Comparison of ENCODE assay signal across 8 mouse cellular contexts in the genomic region with DNA sequence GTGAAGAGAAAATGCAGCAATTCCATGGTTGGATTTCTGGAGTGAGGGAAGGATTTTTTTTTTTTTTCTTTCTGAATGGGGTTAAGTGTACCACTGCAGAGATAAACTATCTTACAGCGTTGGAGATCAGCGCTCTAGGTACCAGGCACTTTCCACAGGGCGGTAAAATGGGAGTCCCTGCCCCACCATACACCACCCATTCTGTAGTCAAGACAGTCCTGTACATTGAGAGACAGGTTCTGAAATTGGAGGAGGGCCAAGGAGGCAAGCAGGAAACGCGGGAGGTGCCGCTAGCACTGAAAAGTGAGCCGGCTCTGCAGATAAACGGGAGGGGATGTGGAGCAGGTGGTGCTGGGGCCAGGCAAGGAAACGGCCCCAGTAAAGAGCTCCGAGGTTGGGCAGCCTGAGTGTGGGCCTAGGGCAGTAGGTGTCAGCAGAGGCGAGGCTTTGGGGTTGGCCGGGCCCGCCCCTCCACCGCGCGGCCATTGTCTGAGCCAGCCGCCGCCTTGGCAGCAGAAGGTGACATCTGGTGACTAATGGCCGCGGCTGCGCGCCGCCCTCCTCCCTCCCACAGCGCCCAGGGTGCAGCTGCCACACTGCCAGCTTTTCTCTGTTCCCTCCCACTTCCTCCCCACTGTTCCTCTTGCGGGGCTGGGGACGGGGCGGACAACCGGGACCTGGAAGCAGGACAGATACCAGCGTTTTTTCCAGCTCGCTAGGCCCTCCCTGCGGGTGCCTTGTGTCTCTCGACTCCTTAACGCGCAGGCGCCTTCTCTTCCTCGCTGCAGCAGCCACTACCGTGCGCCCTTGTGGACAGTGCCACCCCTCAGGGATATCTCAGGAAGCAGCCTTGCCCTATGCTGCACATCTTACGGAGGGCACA.
DNase-seq lines count a peak whose midpoint lies in the region; ATAC-seq lines count a peak whose summit lies in the region.

No protein-coding gene starts in this region.

- peak overlapping the region; percentile 16 for H3K4me3 ChIP-seq in hindbrain, embryonic 15.5 days

- no peaks in the 10 kb centered on the region for H3K36me3 ChIP-seq in hindbrain, embryonic 15.5 days

- DNase-seq in T-cell, adult 2 months (ENCODE audit: low spot score): peak; percentile 52
- DNase-seq in cerebellum, postnatal 25 days: peak; percentile 94 to 95
- DNase-seq in gastrocnemius, adult 18-20 months (ENCODE audit: low spot score): peak; percentile 88
- peak; percentile 88 to 89 for DNase-seq in layer of hippocampus, postnatal 36 days
- peak; percentile 88 for DNase-seq in lung, postnatal 25 days (ENCODE audit: low spot score)
- DNase-seq in retina, adult 2 months (ENCODE audit: low read depth, low spot score): peak; percentile 51
- DNase-seq in thymus, postnatal 25 days: peak; percentile 77

- no peaks in the 10 kb centered on the region for H3K27me3 ChIP-seq in hindbrain, embryonic 15.5 days

- H3K9ac ChIP-seq in hindbrain, embryonic 15.5 days: peak overlapping the region; percentile 40

- WGBS in hindbrain, embryonic 15.5 days: 2% methylated on average over 37 of the region's 39 CpGs

- peaks cover 24% of the 10 kb centered on the region for H3K4me1 ChIP-seq in hindbrain, embryonic 15.5 days (replicated peaks)

- no peaks in the 10 kb centered on the region for H3K9me3 ChIP-seq in hindbrain, embryonic 15.5 days

- peak overlapping the region; percentile 86 for H3K27ac ChIP-seq in hindbrain, embryonic 15.5 days (replicated peaks)

- H3K4me2 ChIP-seq in hindbrain, embryonic 15.5 days: peak overlapping the region; percentile 48

- peak; percentile 97 for ATAC-seq in hindbrain, embryonic 15.5 days (ENCODE audit: low FRiP score, low read depth)

Comparison
In these comparisons a context has a peak if more than half of its experiments do, and no peak if none do; other contexts are left out.
1. Peak in every context shown above with its lines: DNase-seq, ATAC-seq, H3K4me3 ChIP-seq and H3K27ac ChIP-seq.